Mouse (Mus musculus) T-helper 17 cell (primary cell): Measurements from ENCODE around the gene Olfr692.

Experiments
- in situ Hi-C, 2 experiments: fragments of 300-600 bp; cut with MboI, MseI; formaldehyde crosslinking; loops; 1 replicate in 1 of 2; 2 replicates in 1 of 2; pipeline ENCODE4 v1.15.1; 2025; ENCODE audit warnings: high pct_unique_total_duplicates in 2 of 2

Olfr692 gene

GRCm38 (mm10) chr7:105399935-105400624 is 32.0 kb downstream of the Olfr692 start, which contains the start of gene Fam160a2:
Gene Fam160a2 (minus strand): TSS chr7:105400054.
- in situ Hi-C loops = loop anchor here in 1 of 2 experiments (10.0 kb wide), 2 partner anchors 235 to 335 kb away; partner anchors contain the start of genes Ilk, Rrp8 and Trim3

- in situ Hi-C loops = no loop called here
Measured at GRCm38 (mm10) chr7:105404268-105404667, 36.2 kb downstream of the Olfr692 start, which contains the start of gene Cnga4. Gene Cnga4 (plus strand): TSS chr7:105404568.

- in situ Hi-C loops = loop anchor here in 1 of 2 experiments (5.0 kb wide), 1 partner anchor 76 kb away; the partner anchor contains the start of gene Cavin3
Measured at GRCm38 (mm10) chr7:105406322-105406721, 38.3 kb downstream of the Olfr692 start.

- in situ Hi-C loops = loop anchor here in 1 of 2 experiments (10.0 kb wide), 1 partner anchor 103 kb away; no protein-coding TSS in a partner anchor
Measured at GRCm38 (mm10) chr7:105411874-105412632, 44.0 kb downstream of the Olfr692 start.

- in situ Hi-C loops = loop anchor here in 1 of 2 experiments (10.0 kb wide), 1 partner anchor 100 kb away; no protein-coding TSS in a partner anchor
Measured at GRCm38 (mm10) chr7:105414385-105414784, 46.4 kb downstream of the Olfr692 start.

GRCm38 (mm10) chr7:105416529-105416928 is 48.5 kb downstream of the Olfr692 start:
- in situ Hi-C loops = loop anchor here (5.0 to 10.0 kb wide), 2 partner anchors 98 to 106 kb away; no protein-coding TSS in a partner anchor

- in situ Hi-C loops = loop anchor here (5.0 to 10.0 kb wide), 2 partner anchors 97 to 104 kb away; no protein-coding TSS in a partner anchor
Measured at GRCm38 (mm10) chr7:105418106-105418505, 50.1 kb downstream of the Olfr692 start.
